Mouse (Mus musculus): ENCODE data around the gene Ranbp10.

DNA sequence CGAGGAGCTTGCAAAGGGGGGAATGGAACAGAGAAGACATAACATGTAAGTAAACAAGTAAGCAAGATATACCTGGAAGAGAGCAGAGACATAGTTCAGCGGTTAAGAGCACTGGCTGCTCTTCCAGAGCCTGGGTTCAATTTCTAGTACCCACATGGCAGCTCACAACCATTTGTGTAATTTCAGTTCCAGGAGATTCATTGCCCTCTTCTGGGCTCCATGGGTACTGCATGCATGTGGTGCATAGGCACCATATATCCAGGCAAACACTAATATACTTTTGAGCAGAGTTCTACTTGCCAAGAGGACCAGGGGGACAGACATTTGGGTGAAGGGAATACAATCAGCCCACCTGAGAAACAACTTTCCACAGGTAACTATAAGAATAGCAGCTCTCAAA lies 38.9 kb downstream of the Ranbp10 start:
- TF ChIP-seq POLR2A (IDR thresholded peaks at IDR 0.05; ENCODE audit: borderline replicate concordance, low read depth, low read length): no peak
- TF ChIP-seq CTCF (IDR thresholded peaks at IDR 0.05; ENCODE audit: low read depth, low read length): no peak

Data from bone marrow macrophage, adult 2 months (primary cell).